Mouse (Mus musculus) ES-Bruce4 (cell line): ENCODE measurements at regions not wholly inside any gene's neighbourhood (a gene's known extent, or its start where the extent isn't known, plus 50 kb on each side); places are given as distances from the start of the nearest gene placed in this dataset.

Experiments used
- CTCF ChIP-seq: IDR thresholded peaks from one replicate; pipeline ENCODE4 v1.8.1; 2011; ENCODE audit warnings: low read depth, low read length
- POLR2A ChIP-seq: IDR thresholded peaks from one replicate; pipeline ENCODE4 v1.8.1; 2011; ENCODE audit warnings: low read length; ENCODE audit not compliant: insufficient read depth

DNA sequence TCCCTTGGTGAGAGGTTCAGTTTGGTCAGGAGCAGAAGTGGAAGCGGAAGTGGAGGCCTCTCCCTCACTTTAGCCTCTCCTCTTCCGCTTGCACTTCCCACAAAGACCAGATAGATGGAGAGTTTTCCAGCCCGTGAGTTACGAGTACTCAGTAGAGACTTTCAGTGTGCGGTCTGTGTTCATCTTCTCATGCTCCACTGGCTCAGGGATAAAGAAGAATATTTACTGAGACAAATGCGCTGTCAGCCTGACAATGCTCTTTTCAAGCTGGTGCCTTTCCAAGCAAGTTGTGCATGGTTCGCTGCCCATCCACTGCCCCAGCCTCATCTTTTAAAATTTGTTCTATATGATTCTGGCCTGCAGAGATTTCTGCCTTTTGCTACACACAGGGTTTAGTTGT is 141.8 kb upstream of the Gm6793 start:
- TF ChIP-seq CTCF (no peak), POLR2A (no peak)
